Mouse (Mus musculus) liver, embryonic 16.5 days (tissue): Measurements from ENCODE around the gene Gm28635. TPM values are rescaled to one million over a fixed set of nuclear protein-coding genes. Genes with fewer than 3 reads are reported as not detected.

ENCODE experiments used
- polyA plus RNA-seq: library from polyadenylated mRNA; unstranded; fragments of >200 nt; fragmentation: Nextera tagmentation; extraction: Ambion mirVana; gene quantifications from 2 replicates; pipeline ENCODE4 v1.2.1, GENCODE M21; 2015

The Gm28635 gene
- polyA plus RNA-seq, 1 experiment from 2014 or later, result not detected

Other genes starting within 250 kb of the Gm28635 start
- gene Tfpi, start 201.3 kb downstream of the Gm28635 start, polyA plus RNA-seq, result 15.5 and 17.6 TPM in 2 replicates
- 14.9 and 16.0 TPM in 2 replicates for gene Ctnnd1, start 27.3 kb downstream of the Gm28635 start, polyA plus RNA-seq
- gene Btbd18, start 19.0 kb downstream of the Gm28635 start, polyA plus RNA-seq, result 0.04 TPM in 2 replicates
- 66.4 and 73.3 TPM in 2 replicates for gene Selenoh, start 7.3 kb downstream of the Gm28635 start, polyA plus RNA-seq
- 17.1 TPM in 2 replicates for gene Med19, start 361 bp upstream of the Gm28635 start, polyA plus RNA-seq
- 69.7 and 76.5 TPM in 2 replicates for gene Tmx2, start 1.1 kb upstream of the Gm28635 start, polyA plus RNA-seq
- 17.7 and 18.9 TPM in 2 replicates for gene Zdhhc5, start 37.1 kb upstream of the Gm28635 start, polyA plus RNA-seq
- gene Clp1, start 49.3 kb upstream of the Gm28635 start, polyA plus RNA-seq, result 49.7 and 56.2 TPM in 2 replicates
- gene Ypel4, start 56.0 kb upstream of the Gm28635 start, polyA plus RNA-seq, result 69.6 and 79.1 TPM in 2 replicates
- gene Gm19426, start 65.6 kb upstream of the Gm28635 start, polyA plus RNA-seq, result 0.89 and 0.95 TPM in 2 replicates
- gene Serping1, start 97.4 kb upstream of the Gm28635 start, polyA plus RNA-seq, result 119 and 133 TPM in 2 replicates
- gene Ube2l6, start 120.8 kb upstream of the Gm28635 start, polyA plus RNA-seq, result 486 and 542 TPM in 2 replicates
- 0.47 and 0.50 TPM in 2 replicates for gene Smtnl1, start 144.6 kb upstream of the Gm28635 start, polyA plus RNA-seq
- 27.3 and 29.8 TPM in 2 replicates for gene Timm10, start 149.0 kb upstream of the Gm28635 start, polyA plus RNA-seq
- gene Slc43a1, start 160.8 kb upstream of the Gm28635 start, polyA plus RNA-seq, result 185 and 205 TPM in 2 replicates
- not detected in 2 replicates for gene Rtn4rl2, start 208.7 kb upstream of the Gm28635 start, polyA plus RNA-seq